Mouse (Mus musculus) activated CD4-positive, CD25-positive, alpha-beta regulatory T cell, adult 4 months (primary cell): ENCODE measurements around the gene Gga1. TPM values are rescaled to one million over a fixed set of nuclear protein-coding genes. Genes with fewer than 3 reads are reported as not detected.

Source experiments
- polyA plus RNA-seq, 2 experiments: library from polyadenylated mRNA; unstranded; fragments of 100-300 nt; shearing (Covaris generic); gene quantifications; one replicate each; pipeline ENCODE4 v1.2.1; 2017

Gene Gga1
- polyA plus RNA-seq, 2 experiments from 2014 or later: 13.8 to 18.1 TPM

Other genes starting within 250 kb of the Gga1 start
- gene Elfn2, start 158.4 kb upstream of the Gga1 start, polyA plus RNA-seq: not detected
- gene Mfng, start 103.7 kb upstream of the Gga1 start, polyA plus RNA-seq: 10 to 100 TPM; 47.5 to 55.4 TPM
- gene Card10, start 74.1 kb upstream of the Gga1 start, polyA plus RNA-seq: not detected
- gene Cdc42ep1, start 34.6 kb upstream of the Gga1 start, polyA plus RNA-seq: not detected
- gene Lgals2, start 21.7 kb upstream of the Gga1 start, polyA plus RNA-seq: not detected
- gene Gm49510, start 22.5 kb downstream of the Gga1 start, polyA plus RNA-seq: not detected
- gene Sh3bp1, start 22.6 kb downstream of the Gga1 start, polyA plus RNA-seq: 10 to 100 TPM; 43.8 to 75.5 TPM
- 1 to 10 TPM; 2.5 TPM for gene Pdxp, start 36.7 kb downstream of the Gga1 start, polyA plus RNA-seq
- gene Lgals1, start 49.5 kb downstream of the Gga1 start, polyA plus RNA-seq: 1,000 to 10,000 TPM in 1 of 2 experiments, 100 to 1,000 TPM in 1; 804 to 1,171 TPM
- 10 to 100 TPM; 44.5 to 46.9 TPM for gene Nol12, start 57.7 kb downstream of the Gga1 start, polyA plus RNA-seq
- 10 to 100 TPM; 18.6 to 30.9 TPM for gene Triobp, start 70.5 kb downstream of the Gga1 start, polyA plus RNA-seq
- 10 to 100 TPM; 37.2 to 37.8 TPM for gene H1f0, start 151.3 kb downstream of the Gga1 start, polyA plus RNA-seq
- gene Galr3, start 164.7 kb downstream of the Gga1 start, polyA plus RNA-seq: not detected
- 1 to 10 TPM; 7.4 to 8.1 TPM for gene Ankrd54, start 185.7 kb downstream of the Gga1 start, polyA plus RNA-seq
- 100 to 1,000 TPM; 241 to 298 TPM for gene Eif3l, start 198.0 kb downstream of the Gga1 start, polyA plus RNA-seq
- 10 to 100 TPM; 11.1 to 11.3 TPM for gene Micall1, start 231.7 kb downstream of the Gga1 start, polyA plus RNA-seq